Mouse (Mus musculus): Measurements from ENCODE around the gene Gm10964.

Gm10964 gene

GRCm38 (mm10) chr3:103739329-103739728 lies at the start of gene Gm10964:
Gene Gm10964 (plus strand): TSS chr3:103739366.
- DNase-seq (ENCODE audit: low read depth, low spot score), result no peak

- peak; percentile 26 for DNase-seq (ENCODE audit: low read depth, low spot score)
Measured at GRCm38 (mm10) chr3:103690506-103690905, 48.7 kb upstream of the Gm10964 start.

GRCm38 (mm10) chr3:103695556-103695955 lies 43.6 kb upstream of the Gm10964 start:
- no peak for DNase-seq (ENCODE audit: low read depth, low spot score)

- no peak for DNase-seq (ENCODE audit: low read depth, low spot score)
Measured at GRCm38 (mm10) chr3:103696388-103696925, 42.7 kb upstream of the Gm10964 start.

GRCm38 (mm10) chr3:103704661-103705060 lies 34.5 kb upstream of the Gm10964 start:
- no peak for DNase-seq (ENCODE audit: low read depth, low spot score)

GRCm38 (mm10) chr3:103705426-103705825 lies 33.7 kb upstream of the Gm10964 start:
- no peak for DNase-seq (ENCODE audit: low read depth, low spot score)

- DNase-seq (ENCODE audit: low read depth, low spot score), result no peak
Measured at GRCm38 (mm10) chr3:103709470-103710040, 29.6 kb upstream of the Gm10964 start.

GRCm38 (mm10) chr3:103712196-103712595 lies 27.0 kb upstream of the Gm10964 start:
- DNase-seq (ENCODE audit: low read depth, low spot score), result no peak

GRCm38 (mm10) chr3:103714236-103714875 lies 24.8 kb upstream of the Gm10964 start:
- DNase-seq (ENCODE audit: low read depth, low spot score), result no peak

- no peak for DNase-seq (ENCODE audit: low read depth, low spot score)
Measured at GRCm38 (mm10) chr3:103714942-103715341, 24.2 kb upstream of the Gm10964 start.

GRCm38 (mm10) chr3:103715762-103716693 lies 23.1 kb upstream of the Gm10964 start:
- DNase-seq (ENCODE audit: low read depth, low spot score), result no peak

GRCm38 (mm10) chr3:103716774-103717760 lies 22.1 kb upstream of the Gm10964 start:
- no peak for DNase-seq (ENCODE audit: low read depth, low spot score)

GRCm38 (mm10) chr3:103718728-103719127 lies 20.4 kb upstream of the Gm10964 start:
- DNase-seq (ENCODE audit: low read depth, low spot score), result no peak

GRCm38 (mm10) chr3:103724137-103724536 lies 15.0 kb upstream of the Gm10964 start:
- DNase-seq (ENCODE audit: low read depth, low spot score), result no peak

- DNase-seq (ENCODE audit: low read depth, low spot score), result no peak
Measured at GRCm38 (mm10) chr3:103726642-103727041, 12.5 kb upstream of the Gm10964 start.

- DNase-seq (ENCODE audit: low read depth, low spot score), result peak; percentile 69
Measured at GRCm38 (mm10) chr3:103727813-103728326, 11.3 kb upstream of the Gm10964 start.

- DNase-seq (ENCODE audit: low read depth, low spot score), result no peak
Measured at GRCm38 (mm10) chr3:103729850-103730249, 9.3 kb upstream of the Gm10964 start.

- DNase-seq (ENCODE audit: low read depth, low spot score), result no peak
Measured at GRCm38 (mm10) chr3:103732116-103732515, 7.0 kb upstream of the Gm10964 start.

- DNase-seq (ENCODE audit: low read depth, low spot score), result no peak
Measured at GRCm38 (mm10) chr3:103733176-103733575, 6.0 kb upstream of the Gm10964 start.

GRCm38 (mm10) chr3:103733799-103734695 lies 5.1 kb upstream of the Gm10964 start:
- no peak for DNase-seq (ENCODE audit: low read depth, low spot score)
